Mouse (Mus musculus) spleen, adult 18-20 months (tissue): ENCODE data around the gene Cspg4.

Source experiments
- DNase-seq, 2 experiments: peaks; one replicate each; pipeline ENCODE4 v3.0.0; 2022; ENCODE audit warnings: mixed read lengths in 2 of 2

Gene Cspg4

GRCm38 (mm10) chr9:56865673-56866400 lies 1.0 kb downstream of the Cspg4 start:
- no peak for DNase-seq

GRCm38 (mm10) chr9:56866430-56866829 lies 1.6 kb downstream of the Cspg4 start:
- no peak for DNase-seq

- no peak for DNase-seq
These were observed 3.5 kb downstream of the Cspg4 start for GRCm38 (mm10) chr9:56868292-56868691.

- no peak for DNase-seq
These were observed 4.7 kb downstream of the Cspg4 start for GRCm38 (mm10) chr9:56869552-56869951.

GRCm38 (mm10) chr9:56870778-56871177 lies 5.9 kb downstream of the Cspg4 start:
- no peak for DNase-seq

GRCm38 (mm10) chr9:56871191-56871590 lies 6.4 kb downstream of the Cspg4 start:
- no peak for DNase-seq

GRCm38 (mm10) chr9:56872105-56872903 lies 7.5 kb downstream of the Cspg4 start:
- DNase-seq = no peak

GRCm38 (mm10) chr9:56873097-56873496 lies 8.3 kb downstream of the Cspg4 start:
- no peak for DNase-seq

- no peak for DNase-seq
These were observed 12.0 kb downstream of the Cspg4 start for GRCm38 (mm10) chr9:56876784-56877183.

- DNase-seq = no peak
These were observed 12.5 kb downstream of the Cspg4 start for GRCm38 (mm10) chr9:56877284-56877683.

- DNase-seq = no peak
These were observed 16.0 kb downstream of the Cspg4 start for GRCm38 (mm10) chr9:56880790-56881189.

- no peak for DNase-seq
These were observed 16.8 kb downstream of the Cspg4 start for GRCm38 (mm10) chr9:56881539-56882082.

GRCm38 (mm10) chr9:56882283-56882682 lies 17.4 kb downstream of the Cspg4 start:
- DNase-seq = no peak

GRCm38 (mm10) chr9:56882818-56883217 lies 18.0 kb downstream of the Cspg4 start:
- no peak for DNase-seq

- no peak for DNase-seq
These were observed 18.6 kb downstream of the Cspg4 start for GRCm38 (mm10) chr9:56883470-56883869.

- DNase-seq = no peak
These were observed 19.5 kb downstream of the Cspg4 start for GRCm38 (mm10) chr9:56884328-56884727.

GRCm38 (mm10) chr9:56886113-56886512 lies 21.3 kb downstream of the Cspg4 start:
- DNase-seq = no peak

- no peak for DNase-seq
These were observed 21.8 kb downstream of the Cspg4 start for GRCm38 (mm10) chr9:56886601-56887000.

- DNase-seq = no peak
These were observed 22.7 kb downstream of the Cspg4 start for GRCm38 (mm10) chr9:56887581-56887980.

GRCm38 (mm10) chr9:56889817-56890216 lies 25.0 kb downstream of the Cspg4 start:
- DNase-seq = peak in 1 of 2 experiments; percentile 50

- DNase-seq = no peak
These were observed 25.9 kb downstream of the Cspg4 start for GRCm38 (mm10) chr9:56890522-56891250.

- DNase-seq = peak in 1 of 2 experiments; percentile 50
These were observed 26.7 kb downstream of the Cspg4 start for GRCm38 (mm10) chr9:56891517-56892011.

GRCm38 (mm10) chr9:56892111-56892510 lies 27.3 kb downstream of the Cspg4 start:
- no peak for DNase-seq
